ENCODE assay signal across 11 mouse cellular contexts in the genomic region with DNA sequence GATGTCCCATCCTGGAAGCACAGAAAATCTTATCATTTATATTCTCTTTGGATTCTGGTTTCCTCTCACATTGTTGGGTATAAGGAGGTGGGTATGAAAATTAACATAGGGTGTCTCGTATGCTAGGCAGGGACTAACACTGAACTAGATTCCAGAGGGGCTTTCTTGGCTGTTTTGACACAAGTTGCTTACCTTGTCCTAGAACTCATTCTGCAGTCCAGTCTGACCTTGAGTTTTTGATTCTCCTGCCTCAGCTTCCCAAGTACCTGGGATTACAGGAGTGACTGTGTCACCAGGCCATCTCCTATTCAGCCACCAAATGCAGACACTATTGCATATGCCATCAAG. TPM values are rescaled to one million over a fixed set of nuclear protein-coding genes. Genes with fewer than 3 reads are reported as not detected.
DNase-seq lines count a peak whose midpoint lies in the region; ATAC-seq and TF ChIP-seq lines count a peak whose summit lies in the region.
"Had no signal": no experiment of that assay in that cellular context is flagged by ENCODE, and none has a peak within 500 bp of the region (broad histone marks: within the 10 kb centered on the region; RNA-seq: fewer than 3 reads in every experiment).

No protein-coding gene starts in this region.

- peaks cover 5% of the 10 kb centered on the region; the same call in 1 of the 2 replicates for H3K4me1 ChIP-seq in hindbrain, postnatal 0 days (ENCODE audit: insufficient read depth, low read length)
- peaks cover 25% of the 10 kb centered on the region for H3K4me1 ChIP-seq in hindbrain, embryonic 12.5 days
- H3K4me1 ChIP-seq in E14TG2a.4 (replicated peaks; ENCODE audit: low read depth, low read length), result peaks cover 74% of the 10 kb centered on the region
- peaks cover 76% of the 10 kb centered on the region for H3K4me1 ChIP-seq in liver, embryonic 13.5 days (replicated peaks)

- no peak for DNase-seq in hindbrain, postnatal 0 days (ENCODE audit: low spot score)
- peak; percentile 45 for DNase-seq in adipocyte (ENCODE audit: low spot score)
- no peak for DNase-seq in liver, embryonic 13.5 days
- DNase-seq in urinary bladder, adult 18-20 months (ENCODE audit: low spot score in 2 of 2), result no peak
- no peak for DNase-seq in Muller cell, postnatal 12 days (ENCODE audit: inconsistent ontology term)
- DNase-seq: cerebellum, postnatal 25 days; left cerebral cortex, postnatal 4 days had no signal

- H3K27ac ChIP-seq in hindbrain, postnatal 0 days, result no peak overlapping the region
- H3K27ac ChIP-seq in hindbrain, embryonic 12.5 days, result no peak overlapping the region
- H3K27ac ChIP-seq in liver, embryonic 13.5 days, result peak overlapping the region; percentile 95

- 85% methylated on average over 1 of the region's 1 CpGs for WGBS in hindbrain, postnatal 0 days
- 83% methylated on average over 1 of the region's 1 CpGs for WGBS in hindbrain, embryonic 12.5 days
- WGBS in liver, embryonic 13.5 days (ENCODE audit: insufficient replicate concordance), result 71% methylated on average over 1 of the region's 1 CpGs

- no peak overlapping the region; the same call in 1 of the 2 replicates for H3K9ac ChIP-seq in hindbrain, postnatal 0 days (replicated peaks; ENCODE audit: low read length)
- H3K9ac ChIP-seq in hindbrain, embryonic 12.5 days, result no peak overlapping the region
- H3K9ac ChIP-seq in liver, embryonic 13.5 days, result peak overlapping the region; percentile 93

- TF ChIP-seq CTCF in hindbrain, postnatal 0 days (IDR thresholded peaks at IDR 0.05; ENCODE audit: low read depth), result no peak
- no peak for TF ChIP-seq CTCF in E14TG2a.4 (conservative IDR thresholded peaks at IDR 0.05; ENCODE audit: low read length)

- no peaks in the 10 kb centered on the region for H3K36me3 ChIP-seq in hindbrain, postnatal 0 days (ENCODE audit: insufficient read depth, low read length)
- no peaks in the 10 kb centered on the region for H3K36me3 ChIP-seq in hindbrain, embryonic 12.5 days
- H3K36me3 ChIP-seq in E14TG2a.4 (ENCODE audit: insufficient read depth, low read length), result no peaks in the 10 kb centered on the region
- H3K36me3 ChIP-seq in liver, embryonic 13.5 days, result peaks cover 17% of the 10 kb centered on the region

- H3K27me3 ChIP-seq in hindbrain, postnatal 0 days (ENCODE audit: insufficient read depth, low read length), result peaks cover 16% of the 10 kb centered on the region
- H3K27me3 ChIP-seq in hindbrain, embryonic 12.5 days, result peaks cover 96% of the 10 kb centered on the region
- H3K27me3 ChIP-seq in E14TG2a.4 (ENCODE audit: insufficient read depth, low read length), result peaks cover 45% of the 10 kb centered on the region
- H3K27me3 ChIP-seq in liver, embryonic 13.5 days, result peaks cover 22% of the 10 kb centered on the region

- peak overlapping the region; percentile 86 for H3K4me2 ChIP-seq in hindbrain, postnatal 0 days (ENCODE audit: low read depth, low read length)
- H3K4me2 ChIP-seq in hindbrain, embryonic 12.5 days (replicated peaks), result no peak overlapping the region; the same call in 1 of the 2 replicates
- H3K4me2 ChIP-seq in liver, embryonic 13.5 days, result peak overlapping the region; percentile 90

- ATAC-seq in hindbrain, postnatal 0 days, result no peak
- ATAC-seq in hindbrain, embryonic 12.5 days (ENCODE audit: low FRiP score), result no peak
- ATAC-seq in liver, embryonic 13.5 days (ENCODE audit: low read depth), result no peak

- no peaks in the 10 kb centered on the region for H3K9me3 ChIP-seq in hindbrain, postnatal 0 days (ENCODE audit: low read length)
- H3K9me3 ChIP-seq in hindbrain, embryonic 12.5 days (replicated peaks), result no peaks in the 10 kb centered on the region
- no peaks in the 10 kb centered on the region for H3K9me3 ChIP-seq in E14TG2a.4 (ENCODE audit: low read length)
- H3K9me3 ChIP-seq in liver, embryonic 13.5 days (replicated peaks), result no peaks in the 10 kb centered on the region

- peak overlapping the region; percentile 49 for H3K4me3 ChIP-seq in hindbrain, postnatal 0 days (ENCODE audit: low read length)
- no peak overlapping the region for H3K4me3 ChIP-seq in hindbrain, embryonic 12.5 days
- peak overlapping the region; percentile 86 for H3K4me3 ChIP-seq in E14TG2a.4 (replicated peaks; ENCODE audit: low read length)
- H3K4me3 ChIP-seq in liver, embryonic 13.5 days (replicated peaks), result peak overlapping the region; percentile 80

RNA-seq across cellular contexts. Expression of gene Mt1, which starts 1.7 kb away (rescaled TPM):
- 648 and 1,037 TPM in 2 replicates for total RNA-seq in hindbrain, postnatal 0 days (2014; rRNA removed)
- 742 and 847 TPM in 2 replicates for polyA plus RNA-seq in hindbrain, postnatal 0 days (2015; fragmentation: Nextera tagmentation; extraction: Ambion mirVana)
- polyA plus RNA-seq in hindbrain, embryonic 12.5 days (2016; fragmentation: Nextera tagmentation; extraction: Ambion mirVana), result 34.0 and 47.3 TPM in 2 replicates
- polyA plus RNA-seq in liver, embryonic 13.5 days (2015; fragmentation: Nextera tagmentation; extraction: Ambion mirVana), result 3,562 and 4,215 TPM in 2 replicates

RNA-seq across cellular contexts. Expression of gene Mt2, which starts 8.1 kb away (rescaled TPM):
- 109 and 110 TPM in 2 replicates for total RNA-seq in hindbrain, postnatal 0 days (2014; rRNA removed)
- 202 and 239 TPM in 2 replicates for polyA plus RNA-seq in hindbrain, postnatal 0 days (2015; fragmentation: Nextera tagmentation; extraction: Ambion mirVana)
- polyA plus RNA-seq in hindbrain, embryonic 12.5 days (2016; fragmentation: Nextera tagmentation; extraction: Ambion mirVana), result 13.2 TPM in 2 replicates
- polyA plus RNA-seq in liver, embryonic 13.5 days (2015; fragmentation: Nextera tagmentation; extraction: Ambion mirVana), result 1,104 and 1,162 TPM in 2 replicates
- total RNA-seq: neutrophil, adult 5-6 weeks had no signal

RNA-seq across cellular contexts. Expression of gene Mt3, which starts 28.1 kb away (rescaled TPM):
- 631 and 889 TPM in 2 replicates for total RNA-seq in hindbrain, postnatal 0 days (2014; rRNA removed)
- 445 and 458 TPM in 2 replicates for polyA plus RNA-seq in hindbrain, postnatal 0 days (2015; fragmentation: Nextera tagmentation; extraction: Ambion mirVana)
- polyA plus RNA-seq in hindbrain, embryonic 12.5 days (2016; fragmentation: Nextera tagmentation; extraction: Ambion mirVana), result 18.5 and 33.1 TPM in 2 replicates
- polyA plus RNA-seq in liver, embryonic 13.5 days (2015; fragmentation: Nextera tagmentation; extraction: Ambion mirVana), result 0.45 and 0.47 TPM in 2 replicates
- total RNA-seq: neutrophil, adult 5-6 weeks had no signal

RNA-seq across cellular contexts. Expression of gene Nup93, which starts 33.8 kb away (rescaled TPM):
- total RNA-seq in hindbrain, postnatal 0 days (2014; rRNA removed), result 33.1 and 43.3 TPM in 2 replicates
- 42.3 and 44.8 TPM in 2 replicates for polyA plus RNA-seq in hindbrain, postnatal 0 days (2015; fragmentation: Nextera tagmentation; extraction: Ambion mirVana)
- polyA plus RNA-seq in hindbrain, embryonic 12.5 days (2016; fragmentation: Nextera tagmentation; extraction: Ambion mirVana), result 80.4 and 85.1 TPM in 2 replicates
- 58.7 and 65.6 TPM in 2 replicates for polyA plus RNA-seq in liver, embryonic 13.5 days (2015; fragmentation: Nextera tagmentation; extraction: Ambion mirVana)

RNA-seq across cellular contexts. Expression of gene Mt4, which starts 43.5 kb away (rescaled TPM):
- not detected in 2 replicates for total RNA-seq in hindbrain, postnatal 0 days (2014; rRNA removed)
- not detected in 2 replicates for polyA plus RNA-seq in hindbrain, postnatal 0 days (2015; fragmentation: Nextera tagmentation; extraction: Ambion mirVana)
- polyA plus RNA-seq in hindbrain, embryonic 12.5 days (2016; fragmentation: Nextera tagmentation; extraction: Ambion mirVana), result not detected in 2 replicates
- polyA plus RNA-seq in liver, embryonic 13.5 days (2015; fragmentation: Nextera tagmentation; extraction: Ambion mirVana), result 0.78 and 0.98 TPM in 2 replicates
- total RNA-seq: gastrocnemius, postnatal 4 days; left cerebral cortex, postnatal 4 days; neutrophil, adult 5-6 weeks had no signal

Comparison
In these comparisons a context has a peak if more than half of its experiments do, and no peak if none do; other contexts are left out.
1. RNA of gene Mt1, which starts 1.7 kb away (polyA plus RNA-seq): 3,562 to 4,215 TPM in liver, embryonic 13.5 days and 742 to 847 TPM in hindbrain, postnatal 0 days; 34.0 to 47.3 TPM in hindbrain, embryonic 12.5 days; every median in the first group is over 10 times any median in the second.
2. RNA of gene Mt2, which starts 8.1 kb away (polyA plus RNA-seq): 1,104 to 1,162 TPM in liver, embryonic 13.5 days and 202 to 239 TPM in hindbrain, postnatal 0 days; 13.2 TPM in hindbrain, embryonic 12.5 days; every median in the first group is over 10 times any median in the second.
3. RNA of gene Mt3, which starts 28.1 kb away (polyA plus RNA-seq): 445 to 458 TPM in hindbrain, postnatal 0 days and 18.5 to 33.1 TPM in hindbrain, embryonic 12.5 days; 0.45 to 0.47 TPM in liver, embryonic 13.5 days; every median in the first group is over 10 times any median in the second.